Mouse (Mus musculus) hindbrain, embryonic 11.5 days (tissue): ENCODE measurements around the gene Tm4sf20. TPM values are rescaled to one million over a fixed set of nuclear protein-coding genes. Genes with fewer than 3 reads are reported as not detected.

ENCODE experiments used
- polyA plus RNA-seq: library from polyadenylated mRNA; unstranded; fragments of >200 nt; fragmentation: Nextera tagmentation; extraction: Ambion mirVana; gene quantifications from 2 replicates; pipeline ENCODE4 v1.2.1, GENCODE M21; 2014

Tm4sf20 gene
- polyA plus RNA-seq, 1 experiment from 2014 or later, result not detected

Other genes with a start within 250 kb of the Tm4sf20 start
- gene Col4a4, start 181.6 kb downstream of the Tm4sf20 start, polyA plus RNA-seq, result 0.15 TPM in 2 replicates
- gene Col4a3, start 181.5 kb downstream of the Tm4sf20 start, polyA plus RNA-seq, result 0.09 and 0.15 TPM in 2 replicates
- 279 and 298 TPM in 2 replicates for gene Mff, start 43.6 kb downstream of the Tm4sf20 start, polyA plus RNA-seq
- gene Gm47791, start 2.8 kb upstream of the Tm4sf20 start, polyA plus RNA-seq, result not detected in 2 replicates
- gene Agfg1, start 71.0 kb upstream of the Tm4sf20 start, polyA plus RNA-seq, result 47.2 and 54.4 TPM in 2 replicates
- 0.20 TPM in 1 of 2 replicates, not detected in the other for gene A030005L19Rik, start 144.9 kb upstream of the Tm4sf20 start, polyA plus RNA-seq
- not detected in 2 replicates for gene A030014E15Rik, start 156.5 kb upstream of the Tm4sf20 start, polyA plus RNA-seq
- not detected in 2 replicates for gene Gm6217, start 162.9 kb upstream of the Tm4sf20 start, polyA plus RNA-seq
- not detected in 2 replicates for gene A030003K21Rik, start 174.9 kb upstream of the Tm4sf20 start, polyA plus RNA-seq
- not detected in 2 replicates for gene Gm7544, start 187.6 kb upstream of the Tm4sf20 start, polyA plus RNA-seq
- not detected in 2 replicates for gene Gm47955, start 191.8 kb upstream of the Tm4sf20 start, polyA plus RNA-seq
- not detected in 2 replicates for gene Gm47959, start 232.1 kb upstream of the Tm4sf20 start, polyA plus RNA-seq